Mouse (Mus musculus) forelimb bud, embryonic 11.5 days (tissue): ENCODE measurements around the gene Gpi1.
"Not testable (repeated sequence)": the region's sequence is repeated elsewhere in the genome, so short reads cannot be mapped to it uniquely, and the experiment has no call there.

Source experiments
- DNase-seq: peaks from one replicate; pipeline ENCODE4 v3.0.0-alpha.2; 2012; ENCODE audit warnings: low read depth, low spot score

Gene Gpi1

DNA sequence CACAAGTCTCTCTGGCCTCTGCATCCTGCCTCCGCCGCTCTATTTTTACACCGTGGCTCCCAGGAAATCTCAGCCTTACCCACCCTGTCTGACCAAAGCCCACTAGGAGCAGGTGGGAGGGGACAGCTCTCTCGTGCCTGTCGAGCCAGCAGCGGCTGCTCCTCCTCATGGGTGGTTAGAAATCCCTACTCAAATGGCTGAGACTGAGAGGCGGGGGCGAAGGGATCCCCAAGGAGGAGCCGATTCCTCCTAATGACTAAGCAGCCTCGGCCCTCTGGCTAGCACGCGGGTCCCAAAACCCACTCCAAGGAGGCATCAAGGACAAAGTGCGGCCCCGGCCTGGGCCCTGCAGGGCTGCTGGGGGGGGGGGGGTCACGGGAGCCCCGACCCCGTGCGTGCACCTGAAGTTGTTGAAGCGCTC is 435 bp downstream of the Gpi1 start:
- DNase-seq, result peak; percentile 41

DNA sequence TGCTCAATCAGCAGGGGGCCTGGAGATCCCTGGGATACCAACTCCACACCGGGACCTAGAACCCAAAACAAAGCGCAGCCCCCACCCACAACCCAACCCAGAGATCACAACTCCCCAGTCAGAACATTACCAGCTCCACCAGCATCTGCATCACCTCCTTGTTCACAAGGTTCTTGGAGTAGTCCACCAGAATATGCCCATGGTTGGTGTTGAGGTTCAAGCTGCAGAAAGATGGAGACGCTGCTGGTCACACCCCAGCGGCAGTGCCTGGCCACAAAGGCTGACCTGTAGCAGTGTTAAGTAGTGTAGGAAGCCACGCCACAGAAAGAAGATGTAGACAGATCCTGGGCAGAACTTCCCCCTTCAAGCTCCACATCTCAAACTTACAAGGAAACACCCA is 983 bp downstream of the Gpi1 start:
- no peak for DNase-seq

DNA sequence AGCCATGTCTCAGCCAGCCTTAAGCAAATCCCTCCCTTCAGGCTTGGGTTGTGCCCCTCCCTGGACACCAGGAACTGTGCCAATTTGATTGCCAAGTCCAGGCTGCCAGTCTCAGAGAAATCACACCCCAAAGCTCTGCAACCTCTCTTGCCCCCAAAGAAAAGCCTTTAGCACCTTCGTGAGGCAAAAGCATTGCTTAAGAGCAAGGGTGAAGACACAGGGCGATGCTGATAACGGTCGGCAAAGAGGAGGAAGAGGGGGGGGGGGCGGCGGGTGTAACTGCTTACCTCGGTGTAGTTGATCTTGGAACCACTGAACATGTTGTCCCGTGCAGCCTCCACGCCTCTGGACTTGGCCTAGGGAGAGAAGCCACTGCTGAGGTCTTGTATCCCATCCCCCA is 1.5 kb downstream of the Gpi1 start:
- DNase-seq, result no peak

DNA sequence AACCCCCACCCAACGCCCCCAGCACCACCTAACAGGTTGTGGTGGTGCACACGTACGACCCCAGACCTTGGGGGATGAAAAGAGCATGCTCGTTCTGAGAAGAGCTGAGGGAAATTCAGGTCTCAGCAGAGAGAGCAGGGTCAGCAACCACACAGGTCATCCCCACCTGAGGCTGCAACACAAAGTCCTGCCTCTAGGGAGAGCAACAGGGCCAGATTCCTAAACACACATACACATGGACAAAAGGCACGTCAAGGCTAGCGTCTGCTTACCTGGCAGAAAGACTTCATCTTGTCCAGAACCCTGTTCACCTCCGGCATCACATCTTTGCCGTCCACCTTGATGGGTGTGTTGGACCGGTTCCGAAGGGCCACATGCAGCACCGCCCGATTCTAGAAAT is 3.3 kb downstream of the Gpi1 start:
- no peak for DNase-seq

DNA sequence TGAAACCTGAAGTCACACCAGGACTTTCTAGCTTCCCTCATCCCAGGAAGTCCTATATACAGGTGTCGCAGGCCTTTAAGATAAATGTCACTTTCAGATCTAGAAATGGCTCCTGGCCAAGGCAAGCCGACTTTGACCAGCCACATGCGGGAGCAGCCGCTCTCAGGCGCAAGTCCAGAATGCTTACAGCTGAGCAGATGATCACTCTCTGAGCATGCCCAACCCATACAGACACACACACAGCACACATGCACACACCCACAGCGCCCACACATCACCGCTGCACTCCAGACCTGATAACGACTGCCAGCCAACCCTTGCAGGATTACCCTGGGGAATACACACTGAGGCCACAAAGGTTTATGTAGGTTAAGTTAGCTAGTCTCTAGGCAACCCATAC is 4.0 kb downstream of the Gpi1 start:
- no peak for DNase-seq

DNA sequence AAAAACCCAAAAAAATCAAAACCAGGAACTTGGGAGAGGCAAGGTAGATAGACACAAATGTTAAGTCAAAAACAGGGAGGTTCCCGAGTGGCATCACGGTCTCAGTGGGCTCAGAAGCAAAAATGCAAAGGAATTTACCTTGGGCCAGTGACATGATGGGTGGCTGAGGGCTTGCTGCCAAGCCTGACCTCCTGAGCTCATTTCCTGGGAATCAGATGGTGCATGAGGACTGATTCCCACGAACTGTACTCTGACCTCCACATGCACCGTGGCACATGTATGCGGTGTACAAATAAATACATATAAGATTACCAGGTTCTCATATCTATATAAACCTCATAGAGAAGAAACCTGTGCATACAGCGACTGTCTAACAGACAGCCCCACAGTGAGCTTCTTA is 5.8 kb downstream of the Gpi1 start:
- DNase-seq, result no peak

DNA sequence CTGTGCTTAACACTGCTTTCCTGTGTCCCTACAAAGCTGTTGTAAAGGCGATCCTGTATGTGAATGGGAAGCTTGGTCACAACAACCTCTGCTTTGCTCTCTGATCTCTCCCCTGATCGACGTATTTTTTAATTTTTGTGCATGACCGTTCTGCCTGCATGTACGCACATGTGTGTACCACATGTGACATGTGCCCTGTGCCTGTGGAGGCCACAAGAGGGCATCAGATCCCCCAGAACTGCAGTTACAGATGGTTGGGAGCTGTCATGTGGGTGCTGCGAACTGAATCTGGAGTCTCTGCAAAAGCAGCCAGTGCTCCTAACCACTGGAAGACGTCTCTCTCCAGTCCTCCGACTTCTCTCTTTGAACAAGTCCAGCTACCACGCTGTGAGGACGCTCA is 7.8 kb downstream of the Gpi1 start:
- no peak for DNase-seq

DNA sequence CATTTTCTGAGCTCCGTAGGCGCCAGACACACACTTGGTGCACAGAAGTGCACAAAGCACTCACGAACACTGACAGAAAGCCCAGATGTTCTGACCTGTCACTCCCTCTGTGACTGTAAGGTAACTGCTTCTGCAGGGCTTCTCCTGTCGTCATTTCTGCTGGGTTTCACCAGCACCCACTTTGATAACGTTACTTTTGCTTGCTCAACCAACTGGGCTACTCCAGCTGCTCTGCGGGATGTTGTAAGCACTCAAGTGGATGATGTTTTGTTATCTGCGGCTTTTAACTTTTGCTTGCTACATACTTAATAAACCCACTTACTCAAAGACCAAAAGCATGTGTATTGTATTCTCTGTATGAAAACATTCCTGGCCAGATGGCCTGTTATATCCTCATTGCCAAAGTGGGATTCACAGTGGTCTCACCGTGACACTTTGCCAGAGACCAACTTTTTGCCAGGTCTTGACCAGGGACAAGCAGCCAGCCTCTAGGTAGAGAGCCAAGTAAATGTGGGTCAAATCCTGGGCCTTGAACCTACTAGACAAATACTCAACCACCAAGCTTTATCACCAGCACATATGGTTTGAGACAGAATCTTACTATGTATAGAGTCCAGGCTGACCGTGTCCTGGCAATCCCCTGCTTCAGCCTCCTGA is 8.4 kb downstream of the Gpi1 start:
- DNase-seq, result no peak

DNA sequence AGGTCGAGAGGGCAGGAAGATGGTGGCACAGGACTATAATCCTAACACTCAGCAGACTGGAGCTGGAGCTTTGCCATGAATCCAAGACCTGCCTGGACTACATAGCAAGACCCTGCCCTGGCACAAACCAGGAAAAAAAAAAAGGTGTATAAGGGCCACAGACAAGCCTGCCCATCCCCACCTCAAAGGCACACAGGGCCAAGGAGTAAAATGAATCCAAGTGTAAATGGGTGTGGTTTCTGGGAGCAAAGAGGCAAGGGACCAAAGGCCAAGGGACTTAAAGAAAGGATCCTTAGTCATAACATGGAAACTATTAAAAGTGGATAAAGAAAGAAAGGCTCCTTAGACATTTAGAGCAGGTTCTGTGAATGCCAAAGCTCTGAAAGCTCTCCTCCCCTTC is 11.6 kb downstream of the Gpi1 start:
- no peak for DNase-seq

DNA sequence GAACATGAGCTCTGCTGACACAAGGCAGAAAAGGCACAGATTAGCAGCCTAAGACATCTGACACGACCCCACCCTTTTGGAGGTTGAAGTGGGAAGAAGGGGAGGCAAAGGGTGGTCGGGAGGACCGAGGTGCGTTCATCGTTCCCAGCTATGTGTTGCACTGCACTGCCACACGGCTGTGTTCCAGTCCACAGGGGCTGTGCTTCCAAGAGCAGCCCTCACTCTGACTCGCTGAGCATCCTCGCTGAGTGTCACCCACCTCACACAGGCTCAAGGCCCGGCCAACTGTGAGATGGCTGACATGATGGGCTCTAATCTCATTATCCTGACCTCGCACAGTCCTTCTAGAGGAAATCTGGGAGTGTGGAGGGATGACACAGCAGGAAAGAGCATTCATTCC is 13.7 kb downstream of the Gpi1 start:
- DNase-seq, result no peak

DNA sequence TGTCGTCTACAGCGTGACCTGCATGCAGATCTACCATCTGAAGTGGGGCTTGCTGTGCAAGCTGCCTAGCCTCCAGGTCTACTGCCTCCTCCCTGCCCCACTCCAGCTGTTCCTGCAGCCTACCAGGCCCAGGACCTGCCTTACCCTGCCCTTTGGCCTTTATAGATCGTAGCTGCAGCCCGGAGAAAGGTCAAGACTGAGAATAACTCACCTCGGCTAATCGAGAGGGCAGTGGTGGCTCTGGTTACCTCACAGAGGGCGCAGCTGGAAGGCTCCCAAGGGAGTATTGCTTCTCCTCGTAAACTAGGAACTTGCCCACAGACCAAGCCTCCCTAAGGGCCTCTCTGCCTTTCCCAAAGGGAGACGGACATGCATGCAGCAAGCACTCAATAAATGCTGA is 14.7 kb downstream of the Gpi1 start:
- DNase-seq, result no peak

DNA sequence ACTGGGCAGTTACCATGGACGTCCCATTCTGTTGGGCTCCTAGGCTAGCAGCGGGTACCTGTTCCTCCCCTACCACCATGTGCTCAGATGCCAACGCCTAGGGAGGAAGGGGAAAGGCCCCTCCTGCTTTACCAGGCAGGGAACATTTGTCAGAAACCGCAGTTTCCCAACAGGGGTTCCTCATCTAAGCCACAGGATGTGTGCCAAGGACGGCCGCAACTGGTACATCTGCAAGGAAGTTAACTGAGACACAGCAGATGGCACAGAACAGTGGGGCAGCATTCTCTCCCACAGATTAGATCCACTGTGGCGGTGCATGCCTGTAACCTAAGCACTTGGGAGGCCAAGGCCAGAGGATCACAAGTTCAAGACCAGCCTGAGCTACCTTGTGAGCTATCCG is 15.5 kb downstream of the Gpi1 start:
- DNase-seq, result no peak

DNA sequence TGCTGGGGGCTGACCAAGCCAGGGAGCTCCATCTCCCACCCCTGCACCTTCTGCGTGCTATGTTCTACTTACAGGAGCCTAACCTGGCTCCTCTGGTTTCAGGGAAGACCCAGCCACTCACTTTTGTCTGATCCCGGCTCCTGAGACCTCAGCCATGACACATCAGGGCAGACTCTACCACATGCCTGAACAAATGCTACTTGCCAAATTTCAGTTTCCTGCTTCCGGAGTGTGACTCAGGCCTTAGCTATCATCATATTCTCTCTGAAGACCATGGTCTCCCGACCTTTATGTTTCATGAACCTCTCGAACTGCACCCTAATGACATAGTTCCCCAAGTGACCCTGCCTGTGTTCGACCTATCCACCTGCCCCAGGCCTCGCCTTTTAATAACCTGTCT is 16.9 kb downstream of the Gpi1 start:
- DNase-seq, result no peak

DNA sequence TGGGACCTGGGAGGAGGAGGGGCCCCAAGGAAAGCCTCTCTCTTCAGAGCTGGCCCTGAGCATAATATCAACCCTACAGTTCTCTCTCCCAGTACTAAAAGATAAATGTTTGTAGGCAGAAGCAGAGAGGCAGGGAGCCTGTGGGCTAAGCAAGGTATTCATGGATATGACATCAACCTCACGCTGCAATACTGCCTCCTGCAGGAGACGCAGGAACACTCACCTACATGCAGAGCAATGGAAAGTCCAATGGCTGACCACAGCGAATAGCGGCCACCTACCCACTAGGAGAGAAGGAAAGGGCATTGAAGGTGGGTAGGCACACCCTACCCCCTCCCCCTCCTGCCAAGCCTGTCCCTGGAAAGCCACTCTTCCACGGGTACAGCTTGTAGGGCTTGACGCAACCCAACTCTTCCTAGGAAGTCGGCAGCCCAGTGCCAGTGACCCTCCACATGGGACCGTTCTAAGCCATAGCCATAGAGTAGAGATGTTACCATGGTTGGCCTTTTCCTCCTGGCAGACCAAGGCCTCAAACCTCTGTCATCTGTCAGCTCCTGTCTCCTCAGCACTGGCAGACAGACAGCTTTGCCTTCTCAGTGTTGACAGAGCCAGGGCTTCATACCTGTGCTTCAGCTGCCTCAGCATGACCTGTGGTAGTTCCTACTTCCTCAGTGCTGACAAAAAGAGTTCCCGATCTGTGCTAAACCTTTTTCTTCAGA is 21.9 kb downstream of the Gpi1 start:
- DNase-seq, result no peak

DNA sequence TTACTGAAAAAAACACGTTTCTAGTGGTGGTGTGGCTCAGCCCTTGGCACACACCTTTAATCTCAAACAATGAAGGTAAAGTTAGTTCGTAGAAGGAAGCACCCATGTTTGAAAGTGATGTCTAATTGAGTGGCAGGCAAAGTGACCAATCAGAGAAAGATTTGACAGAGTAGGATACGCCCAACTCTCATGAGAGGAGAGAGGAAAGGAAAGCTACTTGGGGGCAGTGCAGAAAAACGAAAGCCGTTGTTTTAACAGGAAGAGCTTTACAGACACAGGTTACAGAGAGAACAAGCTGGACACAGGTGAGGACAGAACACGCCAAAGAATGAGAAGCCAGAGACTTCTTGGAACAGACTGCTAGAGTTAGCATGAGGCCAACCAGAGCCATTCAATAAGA is 23.8 kb downstream of the Gpi1 start:
- DNase-seq, result no peak

DNA sequence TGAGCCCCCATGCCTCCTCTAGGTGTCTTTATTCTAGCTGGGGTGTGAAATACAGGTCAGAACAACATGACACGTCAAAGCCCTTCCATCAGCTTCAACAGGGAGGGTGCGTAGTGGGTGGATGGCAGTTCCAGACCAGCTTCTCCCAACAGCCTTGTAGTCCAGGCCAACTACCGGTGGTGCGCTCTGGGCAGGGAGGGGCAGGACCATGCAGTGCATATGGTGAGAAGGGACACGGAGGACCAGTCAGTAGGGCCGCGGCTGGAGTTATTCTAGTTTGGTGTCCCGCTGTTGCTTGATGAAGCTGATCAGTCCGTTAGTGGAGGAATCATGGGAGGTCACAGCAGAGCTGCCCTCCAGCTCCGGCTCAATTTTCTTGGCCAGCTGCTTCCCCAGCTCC is 28.0 kb downstream of the Gpi1 start:
- DNase-seq, result not testable (repeated sequence)

DNA sequence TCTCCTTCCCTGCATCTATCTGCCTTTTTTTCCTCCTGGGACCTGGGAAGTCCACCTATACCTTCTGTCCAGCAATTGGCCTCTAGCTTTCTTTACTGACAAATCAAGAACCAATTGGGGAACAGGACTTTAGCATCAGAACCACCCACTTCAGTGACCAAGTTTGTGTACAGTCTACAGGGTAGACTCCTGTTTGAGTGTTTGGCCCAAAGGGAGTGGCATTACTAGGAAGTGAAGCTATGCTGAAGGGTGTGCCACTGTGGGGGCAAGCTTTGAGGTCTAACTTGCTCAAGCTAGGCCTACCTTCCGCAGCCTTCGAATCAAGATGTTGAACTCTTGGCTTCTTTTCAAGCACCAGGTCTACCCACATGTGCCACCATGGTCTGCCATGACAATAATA is 29.3 kb downstream of the Gpi1 start:
- no peak for DNase-seq

DNA sequence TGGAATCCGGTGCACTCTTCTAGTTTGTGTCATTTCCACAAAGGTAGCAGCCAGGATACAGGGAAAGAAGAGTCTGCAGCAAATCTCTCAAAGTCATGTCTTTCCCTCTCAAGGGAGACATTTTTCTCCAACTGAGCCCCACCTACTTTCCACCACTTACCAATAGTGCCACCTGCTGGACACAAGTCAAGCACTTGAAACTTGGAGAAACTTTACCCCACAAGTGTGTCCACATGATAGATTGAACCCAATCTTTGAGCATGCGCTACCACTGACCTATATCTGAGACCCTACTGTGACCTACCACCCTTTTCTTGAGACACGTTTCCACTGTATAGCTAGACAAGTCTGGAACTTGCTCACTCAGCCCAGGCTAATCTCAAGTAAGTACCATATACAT is 31.8 kb downstream of the Gpi1 start:
- peak; percentile 30 for DNase-seq

DNA sequence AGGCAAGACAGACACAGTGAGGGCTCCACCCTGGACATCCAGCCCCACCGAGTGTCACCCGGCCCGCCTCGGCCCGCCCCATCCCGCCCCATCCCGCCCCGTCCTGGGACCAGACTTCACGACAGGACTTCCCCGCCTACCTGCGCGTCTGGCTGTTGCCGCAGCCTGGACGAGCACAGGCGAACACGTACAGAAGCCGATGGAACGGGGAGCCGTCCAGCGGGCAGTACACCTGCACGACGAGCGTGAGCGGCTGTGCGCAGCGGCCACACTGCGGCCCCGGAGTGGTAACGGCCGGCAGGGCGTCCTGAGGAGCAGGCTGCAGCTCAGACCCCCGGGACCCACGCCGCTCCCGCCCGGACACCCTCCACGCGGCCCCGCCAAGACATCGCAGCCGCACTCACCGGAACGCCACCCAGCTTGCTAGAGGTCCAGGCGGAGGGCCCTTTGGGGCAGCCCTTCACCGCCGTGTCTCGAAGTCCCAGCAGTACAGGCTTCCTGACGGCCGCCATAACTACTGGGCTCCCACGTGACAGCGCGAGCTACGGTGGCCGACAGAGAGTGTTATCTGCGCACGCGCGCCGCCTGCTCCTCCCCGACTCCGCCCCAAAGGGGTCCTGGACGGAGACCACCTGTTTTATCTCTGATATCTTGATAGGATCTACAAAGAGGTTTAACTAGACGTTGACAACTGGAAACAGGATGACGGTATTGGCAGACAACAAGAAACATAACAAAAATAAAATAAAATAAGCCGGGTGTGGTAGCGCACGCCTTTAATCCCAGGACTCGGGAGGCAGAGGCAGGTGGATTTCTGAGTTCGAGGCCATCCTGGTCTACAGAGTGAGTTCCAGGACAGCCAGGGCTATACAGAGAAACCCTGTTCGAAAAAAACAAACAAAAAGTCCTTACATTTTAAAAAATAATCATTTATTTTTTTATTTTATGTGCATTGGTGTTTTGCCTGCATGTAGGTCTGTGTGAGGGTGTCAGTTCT is 33.7 kb downstream of the Gpi1 start, which contains the start of gene Pdcd2l:
Gene Pdcd2l, minus strand, starts transcription at position 530 of the 997 bp plus-strand sequence.
- peak; percentile 91 for DNase-seq

DNA sequence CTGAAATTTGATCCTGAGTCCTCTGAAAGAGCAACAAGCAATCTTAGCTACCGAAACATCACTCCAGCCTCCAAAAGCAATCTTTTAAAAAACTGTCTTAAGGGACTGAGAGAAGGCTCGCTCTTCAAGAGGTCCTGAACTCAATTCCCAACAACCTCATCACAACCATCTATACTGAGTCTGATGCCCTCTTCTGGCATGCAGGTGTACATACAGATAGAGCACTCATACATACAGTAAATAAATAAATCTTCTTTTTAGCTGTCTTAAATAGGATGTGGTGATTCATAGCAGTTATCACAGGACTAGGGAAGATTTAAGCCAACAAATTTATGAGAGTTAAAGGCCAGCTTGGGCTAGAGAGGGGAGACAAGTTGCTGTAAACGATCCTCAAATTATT is 34.5 kb downstream of the Gpi1 start:
- DNase-seq, result peak; percentile 16

DNA sequence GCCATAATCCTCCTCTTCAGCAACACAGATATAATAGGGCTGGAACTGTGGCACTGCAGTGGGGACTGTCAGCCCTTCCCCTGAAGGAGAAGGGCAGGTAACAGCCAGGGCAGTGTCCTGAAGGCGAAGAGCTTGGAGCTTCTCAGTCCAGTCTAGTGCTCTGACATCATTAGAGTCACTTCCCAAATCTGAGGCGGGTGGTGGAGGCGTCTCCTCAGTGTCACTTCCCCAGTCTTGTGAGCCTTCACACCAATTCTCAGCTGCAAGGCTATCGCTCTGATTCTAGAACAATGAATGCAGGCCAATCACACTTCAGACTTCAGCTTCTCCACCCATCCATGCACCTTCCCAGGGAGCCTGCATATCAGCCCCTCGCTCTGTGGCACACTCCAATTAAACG is 37.3 kb downstream of the Gpi1 start:
- no peak for DNase-seq

DNA sequence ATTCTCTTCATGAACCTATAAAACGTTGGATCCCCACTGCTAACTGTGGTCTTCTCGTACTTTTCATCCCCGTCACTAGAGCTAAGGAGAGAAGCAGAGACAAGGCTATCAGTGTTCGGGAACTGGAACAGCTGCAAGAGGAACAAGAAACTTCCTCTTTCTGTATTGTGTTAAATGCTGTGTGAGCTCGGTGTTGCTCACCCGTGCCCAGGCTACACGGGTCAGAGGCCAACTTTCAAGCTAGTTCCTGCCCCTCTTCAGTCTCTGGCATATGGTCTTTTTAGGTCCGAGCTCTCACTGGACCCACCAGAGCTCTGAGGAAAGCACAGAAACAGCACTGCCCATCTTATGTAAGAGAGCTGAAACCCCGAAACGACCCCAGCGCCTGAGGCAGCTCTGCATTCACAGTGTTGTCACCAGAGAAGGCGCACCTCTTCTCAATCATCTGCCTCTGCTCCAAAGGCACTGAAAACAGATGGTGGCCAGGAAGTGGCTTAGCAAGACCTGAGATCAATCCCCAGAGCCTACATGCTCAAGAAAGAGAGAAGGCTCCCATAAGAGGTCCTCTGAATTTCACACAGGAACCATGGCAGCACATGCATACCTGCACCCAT is 40.7 kb downstream of the Gpi1 start:
- DNase-seq, result no peak
